Mouse (Mus musculus) central nervous system, embryonic 11.5 days (tissue): ENCODE results near the gene Togaram2. TPM values are rescaled to one million over a fixed set of nuclear protein-coding genes. Genes with fewer than 3 reads are reported as not detected.

Experiments
- polyA plus RNA-seq: library from polyadenylated mRNA; depleted of rRNA; stranded (reverse); fragments of >200 nt; gene quantifications from 2 replicates; pipeline ENCODE4 v1.2.3, GENCODE M21; 2012; rRNA removed

Gene Togaram2
- 0.08 and 0.14 TPM in 2 replicates for polyA plus RNA-seq

GRCm38 (mm10) chr17:71673092-71673491, at the start of gene Togaram2:
Gene Togaram2, plus strand, starts transcription at chr17:71673261.

GRCm38 (mm10) chr17:71752831-71753230, 79.8 kb downstream of the Togaram2 start, which contains the start of gene Pcare:
Gene Pcare, minus strand, starts transcription at chr17:71752894.

GRCm38 (mm10) chr17:71768173-71768572, 95.1 kb downstream of the Togaram2 start, which contains the start of gene Clip4:
Gene Clip4, plus strand, starts transcription at chr17:71768473.

Other genes with a start within 250 kb of the Togaram2 start
- gene Gm4707, start 213.3 kb upstream of the Togaram2 start, polyA plus RNA-seq = 3.0 and 3.8 TPM in 2 replicates
- 54.0 and 61.6 TPM in 2 replicates for gene Smchd1, start 197.9 kb upstream of the Togaram2 start, polyA plus RNA-seq
- 32.9 and 42.7 TPM in 2 replicates for gene Ndc80, start 146.4 kb upstream of the Togaram2 start, polyA plus RNA-seq
- 0.91 and 1.1 TPM in 2 replicates for gene Spdya, start 121.2 kb upstream of the Togaram2 start, polyA plus RNA-seq
- gene Wdr43, start 57.4 kb upstream of the Togaram2 start, polyA plus RNA-seq = 73.1 and 124 TPM in 2 replicates
- not detected in 2 replicates for gene Pcare, start 79.6 kb downstream of the Togaram2 start, polyA plus RNA-seq
- gene Clip4, start 95.2 kb downstream of the Togaram2 start, polyA plus RNA-seq = 10.8 and 11.2 TPM in 2 replicates